Mouse (Mus musculus): ENCODE data around the gene Cxcl2. TPM values are rescaled to one million over a fixed set of nuclear protein-coding genes. Genes with fewer than 3 reads are reported as not detected.

Cxcl2 gene
- 0.23 TPM in 1 of 2 replicates, not detected in the other for polyA plus RNA-seq (2015; fragmentation: Nextera tagmentation; extraction: Ambion mirVana)

DNA sequence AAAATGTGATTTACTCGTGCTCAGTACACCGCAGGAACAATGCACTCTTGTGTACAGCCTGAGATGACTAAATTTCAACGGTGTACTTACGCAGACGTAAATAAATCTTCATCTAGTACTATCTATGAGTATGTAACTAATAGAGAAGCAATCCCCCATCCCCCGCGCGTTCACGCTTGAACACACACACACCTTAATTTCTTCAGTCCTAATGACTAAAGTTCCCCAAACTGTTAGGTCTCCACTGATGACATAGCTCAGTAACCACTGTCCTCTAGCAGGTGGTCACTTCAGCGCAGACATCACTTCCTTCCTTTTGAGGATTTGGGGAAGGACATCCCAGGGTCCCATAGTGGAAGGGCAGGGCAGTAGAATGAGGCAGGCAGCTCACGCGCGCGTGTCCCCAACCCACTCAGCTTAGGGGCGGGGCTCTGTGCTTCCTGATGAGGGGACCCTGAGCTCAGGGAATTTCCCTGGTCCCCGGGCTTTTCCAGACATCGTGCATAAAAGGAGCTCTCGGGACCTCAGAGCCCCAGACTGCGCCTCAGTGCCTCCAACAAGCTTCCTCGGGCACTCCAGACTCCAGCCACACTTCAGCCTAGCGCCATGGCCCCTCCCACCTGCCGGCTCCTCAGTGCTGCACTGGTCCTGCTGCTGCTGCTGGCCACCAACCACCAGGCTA lies at the start of gene Cxcl2:
Gene Cxcl2, plus strand, starts transcription at position 533 of the 682 bp plus-strand sequence.
- Histone ChIP-seq H3K27ac (no peak within 1 kb of the TSS), H3K4me2 (peak within 1 kb of the TSS; percentile 75), H3K36me3 (no peaks in the 10 kb centered on the region), H3K27me3 (peaks cover 29% of the 10 kb centered on the region), H3K9ac (no peak within 1 kb of the TSS), H3K4me1 (peaks cover 17% of the 10 kb centered on the region), H3K4me3 (peak within 1 kb of the TSS; percentile 36), H3K9me3 (no peaks in the 10 kb centered on the region)
- ATAC-seq (ENCODE audit: insufficient number of reproducible peaks, insufficient read depth, low FRiP score, low TSS enrichment, low read depth): no peak
- WGBS: 6% methylated on average over 22 of the region's 22 CpGs

DNA sequence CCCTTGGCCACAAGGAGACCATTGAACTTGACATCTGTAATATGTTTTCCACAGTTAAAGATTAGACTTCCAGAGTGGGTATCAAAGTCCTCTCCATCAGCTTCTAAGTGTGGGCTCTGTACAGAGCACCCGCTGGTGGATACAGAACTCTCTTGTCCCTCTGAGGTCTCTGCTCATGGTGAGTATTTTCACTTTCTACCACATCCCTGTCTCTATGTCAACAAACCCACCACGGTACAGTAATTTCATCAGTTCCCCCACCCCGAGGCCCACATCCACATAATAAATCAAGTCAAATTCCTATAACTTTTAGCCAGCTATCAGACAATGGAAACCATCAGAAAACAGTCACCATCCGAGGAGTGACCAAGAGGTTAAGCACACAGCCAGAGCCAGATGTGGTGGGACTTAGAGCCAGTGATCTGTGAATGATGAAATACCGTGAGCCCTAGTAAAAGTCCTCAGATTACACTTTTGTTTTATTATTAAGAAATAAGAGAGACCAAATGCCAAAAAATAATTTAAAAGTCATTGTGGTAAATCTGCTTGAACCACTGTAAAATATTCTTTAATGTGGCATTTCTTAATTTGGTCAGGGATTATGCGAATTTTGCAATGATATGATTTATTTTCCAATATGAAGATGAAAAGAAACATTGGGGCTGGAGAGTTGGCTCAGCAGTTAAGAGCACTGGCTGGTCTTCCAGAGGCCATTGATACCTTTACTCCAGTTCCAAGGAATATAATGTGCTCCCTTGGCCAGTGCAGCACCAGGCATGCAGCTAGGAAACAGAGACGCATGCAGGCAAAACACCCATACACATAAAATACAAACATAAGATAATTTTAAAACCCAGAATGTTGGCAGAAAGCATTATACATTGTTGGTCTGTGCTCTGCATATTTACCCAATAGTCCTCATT lies 48.1 kb upstream of the Cxcl2 start:
- Histone ChIP-seq H3K4me2 (no peak overlapping the region), H3K27ac (no peak overlapping the region), H3K4me1 (no peaks in the 10 kb centered on the region; the same call in 1 of the 2 replicates), H3K36me3 (no peaks in the 10 kb centered on the region), H3K4me3 (no peak overlapping the region), H3K27me3 (no peaks in the 10 kb centered on the region), H3K9ac (no peak overlapping the region), H3K9me3 (no peaks in the 10 kb centered on the region)
- ATAC-seq (ENCODE audit: insufficient number of reproducible peaks, insufficient read depth, low FRiP score, low TSS enrichment, low read depth): no peak
- 67% methylated on average over 7 of the region's 7 CpGs for whole genome bisulfite sequencing

DNA sequence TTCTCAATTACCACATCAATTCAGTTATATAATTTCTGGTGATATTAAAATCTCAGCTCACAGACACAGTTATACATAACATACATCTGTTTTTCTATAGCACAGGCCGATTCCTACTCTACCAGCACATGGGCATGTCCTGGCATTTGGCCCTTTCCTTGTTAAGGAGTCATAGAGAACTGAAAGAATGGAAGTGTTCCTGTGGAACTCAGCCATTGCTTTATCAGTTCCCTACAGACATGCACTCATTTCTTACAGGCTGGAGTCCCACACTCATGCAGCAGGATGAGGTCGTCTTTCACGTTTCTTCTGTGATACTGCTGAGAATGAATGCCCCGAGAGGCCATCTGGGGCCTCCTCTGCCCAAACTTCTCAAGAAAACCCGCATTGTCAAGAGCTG lies 46.2 kb upstream of the Cxcl2 start:
- Histone ChIP-seq H3K9me3 (no peaks in the 10 kb centered on the region), H3K4me1 (no peaks in the 10 kb centered on the region; the same call in 1 of the 2 replicates), H3K36me3 (no peaks in the 10 kb centered on the region), H3K4me3 (no peak overlapping the region), H3K9ac (no peak overlapping the region), H3K27me3 (no peaks in the 10 kb centered on the region), H3K27ac (no peak overlapping the region), H3K4me2 (no peak overlapping the region)
- 73% methylated on average over 5 of the region's 5 CpGs for WGBS
- ATAC-seq (ENCODE audit: insufficient number of reproducible peaks, insufficient read depth, low FRiP score, low TSS enrichment, low read depth): no peak

DNA sequence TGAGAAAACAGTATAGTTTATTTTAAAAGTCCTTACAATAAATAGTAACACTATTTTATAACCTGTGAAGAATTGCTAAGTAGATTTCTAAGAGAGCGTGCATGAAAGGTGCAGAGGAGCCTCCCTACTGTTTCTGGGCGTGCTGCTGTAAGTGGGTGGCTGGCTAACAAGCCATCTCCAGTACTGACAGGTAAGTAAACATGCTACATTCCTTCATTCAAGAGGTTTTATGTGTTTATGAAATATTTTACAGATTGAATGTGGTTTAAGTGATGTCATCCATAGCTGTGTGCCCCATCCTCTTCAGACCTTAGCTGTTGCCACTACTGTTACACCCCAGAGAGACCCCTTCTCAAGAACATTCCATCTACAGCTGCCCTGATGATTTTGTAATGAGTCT lies 45.2 kb upstream of the Cxcl2 start:
- no peak for ATAC-seq (ENCODE audit: insufficient number of reproducible peaks, insufficient read depth, low FRiP score, low TSS enrichment, low read depth)

DNA sequence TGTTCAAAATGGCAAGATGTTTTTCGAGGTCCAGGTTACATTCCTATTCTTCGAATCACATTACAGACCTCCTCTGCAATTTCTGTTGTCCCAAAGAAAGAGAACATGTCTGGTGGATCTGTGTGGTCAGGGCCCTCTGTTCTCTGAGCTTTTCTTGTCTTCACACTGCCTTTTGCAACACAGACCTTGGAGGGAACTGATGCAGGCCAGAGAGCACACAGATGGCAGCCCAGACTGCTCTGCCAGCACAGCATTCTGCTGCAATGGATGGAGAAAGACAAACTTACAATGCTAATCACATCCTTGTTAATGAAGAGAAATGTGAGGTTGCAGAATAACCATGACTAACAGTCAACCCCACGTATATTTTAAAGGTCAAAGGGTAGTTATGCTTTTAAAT lies 44.6 kb upstream of the Cxcl2 start:
- Histone ChIP-seq H3K9me3 (no peaks in the 10 kb centered on the region), H3K4me2 (no peak overlapping the region), H3K27ac (no peak overlapping the region), H3K4me3 (no peak overlapping the region), H3K9ac (no peak overlapping the region), H3K27me3 (no peaks in the 10 kb centered on the region), H3K4me1 (no peaks in the 10 kb centered on the region; the same call in 1 of the 2 replicates), H3K36me3 (no peaks in the 10 kb centered on the region)
- ATAC-seq (ENCODE audit: insufficient number of reproducible peaks, insufficient read depth, low FRiP score, low TSS enrichment, low read depth): no peak
- WGBS: 67% methylated on average over 3 of the region's 3 CpGs

More for the DNA sequence above, 45.2 kb upstream of the Cxcl2 start:
- no peaks in the 10 kb centered on the region; the same call in 1 of the 2 replicates for H3K4me1 ChIP-seq
- no peak overlapping the region for H3K27ac ChIP-seq
- no peak overlapping the region for H3K4me3 ChIP-seq
- no peak overlapping the region for H3K4me2 ChIP-seq
- no peaks in the 10 kb centered on the region for H3K9me3 ChIP-seq
- no peaks in the 10 kb centered on the region for H3K36me3 ChIP-seq
- H3K27me3 ChIP-seq: no peaks in the 10 kb centered on the region
- no peak overlapping the region for H3K9ac ChIP-seq
- WGBS: 83% methylated on average over 2 of the region's 2 CpGs

DNA sequence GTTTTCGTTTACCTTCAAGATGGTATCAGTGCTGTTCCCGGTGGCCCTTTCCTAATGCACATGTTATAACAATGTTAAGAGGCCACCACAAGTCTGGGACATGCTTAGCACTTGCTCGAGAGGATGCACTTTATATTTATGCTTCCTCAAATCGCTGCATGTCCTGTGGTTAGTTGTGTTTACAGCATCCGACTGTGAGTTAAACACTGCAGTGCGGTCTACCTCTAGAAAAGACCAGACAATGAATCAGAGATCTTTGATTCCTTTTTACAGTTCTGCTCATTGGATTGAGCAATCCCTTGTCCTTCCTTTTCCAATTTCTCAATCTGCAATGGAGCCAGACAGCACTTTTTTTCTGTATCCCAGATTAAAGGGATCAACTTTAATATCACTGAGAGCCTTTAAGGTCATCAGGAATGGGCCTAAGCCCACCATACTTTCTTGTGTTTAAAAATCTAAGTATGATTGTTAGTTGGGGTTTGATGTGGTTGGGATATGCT lies 41.7 kb upstream of the Cxcl2 start:
- no peak for ATAC-seq (ENCODE audit: insufficient number of reproducible peaks, insufficient read depth, low FRiP score, low TSS enrichment, low read depth)
- no peaks in the 10 kb centered on the region for H3K27me3 ChIP-seq
- WGBS: 72% methylated on average over 6 of the region's 6 CpGs
- no peak overlapping the region for H3K27ac ChIP-seq
- H3K4me1 ChIP-seq: no peaks in the 10 kb centered on the region; the same call in 1 of the 2 replicates
- H3K9me3 ChIP-seq: no peaks in the 10 kb centered on the region
- no peak overlapping the region for H3K4me3 ChIP-seq
- H3K4me2 ChIP-seq: no peak overlapping the region
- H3K36me3 ChIP-seq: no peaks in the 10 kb centered on the region
- H3K9ac ChIP-seq: no peak overlapping the region

DNA sequence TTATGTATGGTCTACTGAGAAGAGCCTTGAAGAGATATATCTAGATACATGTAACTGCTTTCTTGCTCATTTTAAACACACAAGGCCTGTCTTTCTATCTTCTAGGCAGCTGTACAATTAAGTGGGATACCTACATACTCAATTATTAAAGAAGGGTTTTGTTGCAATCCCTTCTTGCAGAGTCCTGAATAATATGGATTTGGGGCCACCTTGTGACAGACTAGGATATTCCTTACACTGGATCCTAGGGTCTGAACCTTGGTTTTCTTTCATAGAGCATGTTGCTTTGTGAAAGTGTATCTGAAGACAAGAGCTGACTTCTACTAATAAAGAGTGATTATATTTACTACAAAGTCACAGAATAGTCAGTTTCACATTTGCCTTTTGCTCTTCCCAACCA lies 36.9 kb upstream of the Cxcl2 start:
- Histone ChIP-seq H3K27me3 (no peaks in the 10 kb centered on the region), H3K27ac (no peak overlapping the region), H3K4me3 (no peak overlapping the region), H3K4me2 (no peak overlapping the region), H3K4me1 (no peaks in the 10 kb centered on the region), H3K36me3 (no peaks in the 10 kb centered on the region), H3K9ac (no peak overlapping the region), H3K9me3 (no peaks in the 10 kb centered on the region)
- ATAC-seq (ENCODE audit: insufficient number of reproducible peaks, insufficient read depth, low FRiP score, low TSS enrichment, low read depth): no peak

DNA sequence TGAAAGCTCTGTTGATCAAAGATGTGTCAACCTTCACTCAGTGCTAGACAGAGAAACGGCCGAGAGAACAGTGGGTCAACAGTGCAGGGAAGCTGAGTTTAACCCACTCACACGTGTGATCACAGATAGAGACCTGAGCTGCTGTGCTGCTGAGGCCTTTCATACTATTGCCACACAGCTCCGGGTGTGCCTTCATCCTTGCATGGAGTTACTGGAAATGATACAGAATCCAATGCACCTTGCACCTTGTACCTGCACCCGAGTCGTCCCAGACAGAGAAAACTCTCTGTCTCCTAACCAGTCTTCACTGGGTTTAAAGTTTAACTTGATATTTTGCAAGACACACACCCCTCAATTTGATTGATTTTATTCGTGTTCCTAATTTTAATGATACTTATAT lies 31.3 kb upstream of the Cxcl2 start:
- Histone ChIP-seq H3K36me3 (no peaks in the 10 kb centered on the region), H3K27me3 (no peaks in the 10 kb centered on the region), H3K9ac (no peak overlapping the region), H3K4me2 (no peak overlapping the region), H3K27ac (no peak overlapping the region), H3K9me3 (no peaks in the 10 kb centered on the region), H3K4me3 (no peak overlapping the region), H3K4me1 (0 out of 2 replicates have a peak, but pooled peaks cover 3% of the 10 kb centered on the region)
- ATAC-seq (ENCODE audit: insufficient number of reproducible peaks, insufficient read depth, low FRiP score, low TSS enrichment, low read depth): no peak
- 77% methylated on average over 7 of the region's 7 CpGs for WGBS

DNA sequence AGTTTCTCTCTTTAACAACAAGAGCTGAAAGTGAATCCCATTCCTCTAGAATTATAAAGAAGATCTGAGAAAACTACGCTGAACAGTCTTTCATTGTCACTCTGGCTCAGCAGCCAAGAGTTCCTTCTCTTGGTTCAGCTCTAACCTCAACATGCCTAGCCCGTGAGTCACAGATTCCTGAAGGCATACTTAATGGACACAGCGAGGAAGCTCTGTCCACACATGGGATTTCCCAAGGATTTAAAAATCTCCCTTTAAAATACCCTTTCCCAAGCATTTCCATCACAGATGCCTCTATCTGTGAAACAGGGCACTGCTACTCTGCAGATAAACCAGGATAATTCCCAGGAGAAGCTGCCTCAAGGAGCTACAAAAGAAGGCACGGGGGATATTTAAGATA lies 27.6 kb upstream of the Cxcl2 start:
- Histone ChIP-seq H3K9ac (no peak overlapping the region), H3K4me1 (0 out of 2 replicates have a peak, but pooled peaks cover 3% of the 10 kb centered on the region), H3K27me3 (no peaks in the 10 kb centered on the region), H3K4me3 (no peak overlapping the region), H3K9me3 (no peaks in the 10 kb centered on the region), H3K36me3 (no peaks in the 10 kb centered on the region), H3K4me2 (no peak overlapping the region), H3K27ac (no peak overlapping the region)
- WGBS: 65% methylated on average over 4 of the region's 4 CpGs
- no peak for ATAC-seq (ENCODE audit: insufficient number of reproducible peaks, insufficient read depth, low FRiP score, low TSS enrichment, low read depth)

DNA sequence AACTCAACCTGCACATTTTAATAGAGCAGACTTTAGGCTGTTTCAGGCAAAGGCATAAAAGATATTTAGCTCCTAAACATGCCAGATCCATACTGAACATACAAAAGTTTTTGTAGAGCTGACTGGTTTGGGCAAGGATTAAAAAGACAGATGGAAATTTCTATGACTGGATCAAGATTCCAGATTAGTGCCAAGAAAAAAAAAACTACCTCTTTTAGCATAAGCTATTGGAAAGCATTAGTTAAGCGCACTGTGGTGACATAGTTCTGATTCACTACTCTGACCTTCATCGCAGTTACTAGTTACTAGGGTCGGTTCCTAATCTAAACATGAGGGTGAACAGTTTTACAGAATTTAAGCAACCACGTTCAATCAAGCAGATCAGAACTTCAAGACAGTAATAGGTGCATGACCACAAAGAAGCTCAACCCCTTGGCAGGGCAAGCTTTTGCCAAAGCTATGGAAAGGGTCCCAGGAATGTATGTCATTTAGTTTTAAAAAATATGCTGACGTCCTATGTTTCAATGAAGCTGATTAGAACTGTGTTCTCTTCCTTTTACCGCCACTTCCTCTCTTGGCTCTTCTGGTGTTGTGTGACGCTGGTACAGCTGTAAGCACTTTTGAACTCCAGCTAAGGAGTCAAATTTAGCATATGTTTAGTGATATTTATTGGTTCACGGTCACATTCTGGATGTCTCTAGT lies 27.0 kb upstream of the Cxcl2 start:
- Histone ChIP-seq H3K27me3 (no peaks in the 10 kb centered on the region), H3K36me3 (no peaks in the 10 kb centered on the region), H3K9me3 (no peaks in the 10 kb centered on the region), H3K27ac (no peak overlapping the region), H3K4me2 (no peak overlapping the region), H3K4me1 (0 out of 2 replicates have a peak, but pooled peaks cover 3% of the 10 kb centered on the region), H3K9ac (no peak overlapping the region), H3K4me3 (no peak overlapping the region)
- ATAC-seq (ENCODE audit: insufficient number of reproducible peaks, insufficient read depth, low FRiP score, low TSS enrichment, low read depth): no peak
- 68% methylated on average over 8 of the region's 8 CpGs for WGBS

DNA sequence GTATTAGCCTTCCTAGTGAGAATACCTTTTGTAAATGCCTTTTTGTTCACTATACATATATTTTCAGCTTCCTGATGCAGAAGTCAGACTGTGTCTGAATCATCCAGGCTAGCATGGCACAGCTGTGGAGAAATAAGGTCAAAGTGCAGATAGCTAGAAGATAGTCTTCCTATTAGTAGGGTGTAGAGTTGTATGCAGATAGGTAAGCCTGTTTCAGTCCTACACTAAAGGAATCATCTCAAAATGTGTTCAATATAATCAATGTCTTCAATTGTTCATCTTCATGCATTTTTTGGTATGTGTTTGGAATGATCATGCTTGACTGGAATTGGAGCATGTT lies 26.5 kb upstream of the Cxcl2 start:
- H3K27me3 ChIP-seq: no peaks in the 10 kb centered on the region
- H3K9ac ChIP-seq: no peak overlapping the region
- 0 out of 2 replicates have a peak, but pooled peaks cover 3% of the 10 kb centered on the region for H3K4me1 ChIP-seq
- no peak overlapping the region for H3K4me2 ChIP-seq
- no peak overlapping the region for H3K4me3 ChIP-seq
- no peak for ATAC-seq (ENCODE audit: insufficient number of reproducible peaks, insufficient read depth, low FRiP score, low TSS enrichment, low read depth)
- H3K36me3 ChIP-seq: no peaks in the 10 kb centered on the region
- no peaks in the 10 kb centered on the region for H3K9me3 ChIP-seq
- no peak overlapping the region for H3K27ac ChIP-seq
